Mouse (Mus musculus): ENCODE measurements around the gene Syne2. TPM values are rescaled to one million over a fixed set of nuclear protein-coding genes. Genes with fewer than 3 reads are reported as not detected.

The Syne2 gene
- polyA plus RNA-seq, 1 experiment from 2014 or later: 42.0 TPM

GRCm38 (mm10) chr12:76093613-76094588 lies 276.0 kb downstream of the Syne2 start:
- Histone ChIP-seq H3K27ac (replicated peaks) (no peak overlapping the region), H3K27me3 (replicated peaks) (no peaks in the 10 kb centered on the region), H3K4me3 (replicated peaks) (no peak overlapping the region), H3K36me3 (peaks cover 75% of the 10 kb centered on the region), H3K9me3 (replicated peaks) (no peaks in the 10 kb centered on the region), H3K4me2 (no peak overlapping the region), H3K9ac (replicated peaks) (no peak overlapping the region), H3K4me1 (0 out of 2 replicates have a peak, but pooled peaks cover 4% of the 10 kb centered on the region)
- 92% methylated on average over 15 of the region's 15 CpGs for WGBS
- no peak; the same call in 1 of the 2 replicates for ATAC-seq (ENCODE audit: low FRiP score)

- peaks cover 80% of the 10 kb centered on the region for H3K36me3 ChIP-seq
- no peak for ATAC-seq (ENCODE audit: low FRiP score)
These were observed 277.4 kb downstream of the Syne2 start for GRCm38 (mm10) chr12:76095117-76096035.

DNA sequence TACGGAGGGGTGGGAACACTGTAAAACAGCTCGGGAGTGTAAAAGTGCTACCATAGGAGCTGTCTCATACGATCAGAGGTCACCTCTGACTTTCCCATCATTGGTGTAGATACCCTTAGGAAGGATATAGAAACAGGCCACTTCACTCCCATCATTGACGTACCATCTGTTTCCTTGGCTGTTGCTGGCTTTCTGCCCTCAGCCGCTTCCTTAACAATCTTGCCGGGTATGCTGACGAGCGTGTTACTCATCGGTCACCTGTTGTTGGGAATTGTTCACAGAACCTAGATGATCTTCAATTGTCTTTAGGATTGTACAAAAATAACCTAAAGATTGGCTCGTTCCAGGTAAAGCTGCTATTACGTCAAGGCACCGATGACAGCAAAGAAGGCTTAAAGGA lies 284.7 kb downstream of the Syne2 start:
- no peaks in the 10 kb centered on the region for H3K27me3 ChIP-seq (replicated peaks)
- no peak overlapping the region for H3K9ac ChIP-seq (replicated peaks)
- no peak overlapping the region for H3K4me3 ChIP-seq (replicated peaks)
- no peaks in the 10 kb centered on the region for H3K9me3 ChIP-seq (replicated peaks)
- peaks cover 92% of the 10 kb centered on the region for H3K36me3 ChIP-seq
- ATAC-seq (ENCODE audit: low FRiP score): no peak
- no peak overlapping the region for H3K27ac ChIP-seq (replicated peaks)
- WGBS: 94% methylated on average over 12 of the region's 12 CpGs
- no peaks in the 10 kb centered on the region for H3K4me1 ChIP-seq
- H3K4me2 ChIP-seq: no peak overlapping the region

More at GRCm38 (mm10) chr12:76095117-76096035, 277.4 kb downstream of the Syne2 start:
- Histone ChIP-seq H3K9me3 (replicated peaks) (no peaks in the 10 kb centered on the region), H3K27ac (replicated peaks) (no peak overlapping the region; the same call in 1 of the 2 replicates), H3K27me3 (replicated peaks) (no peaks in the 10 kb centered on the region), H3K4me3 (replicated peaks) (no peak overlapping the region), H3K4me1 (0 out of 2 replicates have a peak, but pooled peaks cover 4% of the 10 kb centered on the region), H3K4me2 (no peak overlapping the region), H3K9ac (replicated peaks) (no peak overlapping the region)
- 69% methylated on average over 30 of the region's 30 CpGs for WGBS

- ATAC-seq (ENCODE audit: low FRiP score): no peak
- Histone ChIP-seq H3K9me3 (replicated peaks) (no peaks in the 10 kb centered on the region), H3K27ac (replicated peaks) (no peak overlapping the region), H3K4me3 (replicated peaks) (no peak overlapping the region), H3K27me3 (replicated peaks) (no peaks in the 10 kb centered on the region), H3K4me2 (no peak overlapping the region), H3K9ac (replicated peaks) (no peak overlapping the region), H3K36me3 (peaks cover 93% of the 10 kb centered on the region), H3K4me1 (no peaks in the 10 kb centered on the region)
- WGBS: 94% methylated on average over 20 of the region's 20 CpGs
These were observed 286.8 kb downstream of the Syne2 start for GRCm38 (mm10) chr12:76104596-76105351.

DNA sequence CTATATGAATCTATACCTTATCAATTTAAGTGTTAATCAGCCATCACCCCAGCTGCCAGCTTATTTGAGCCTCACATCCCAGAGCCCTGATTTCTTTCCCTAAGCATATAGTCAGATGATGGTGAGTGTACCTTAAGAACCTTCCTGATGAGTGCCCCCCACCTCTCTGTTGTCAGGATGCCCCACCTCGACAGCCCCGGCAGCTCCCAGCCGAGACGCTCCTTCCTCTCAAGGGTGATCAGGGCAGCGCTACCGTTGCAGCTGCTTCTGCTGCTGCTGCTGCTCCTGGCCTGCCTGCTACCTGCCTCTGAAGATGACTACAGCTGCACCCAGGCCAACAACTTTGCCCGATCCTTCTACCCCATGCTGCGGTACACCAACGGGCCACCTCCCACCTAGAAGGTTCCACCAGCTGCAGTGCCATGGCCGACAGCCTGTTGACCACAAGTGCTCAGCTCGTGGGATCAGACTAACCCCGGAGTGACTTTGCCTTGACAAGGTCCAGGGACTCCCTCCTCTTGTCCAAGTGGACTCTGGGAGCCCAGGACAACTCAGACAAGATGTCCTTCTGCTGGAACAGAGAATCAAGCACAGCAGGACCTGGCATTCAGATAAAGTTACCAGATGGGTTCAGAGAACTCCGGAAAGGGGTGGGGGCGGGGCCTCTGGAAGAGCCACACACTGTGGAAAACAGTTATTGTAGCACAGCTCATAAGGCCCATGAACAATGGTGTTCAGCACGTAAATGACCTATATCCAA lies 291.9 kb downstream of the Syne2 start:
- Histone ChIP-seq H3K36me3 (peaks cover 60% of the 10 kb centered on the region), H3K27me3 (replicated peaks) (no peaks in the 10 kb centered on the region), H3K9me3 (replicated peaks) (no peaks in the 10 kb centered on the region), H3K4me1 (no peaks in the 10 kb centered on the region), H3K27ac (replicated peaks) (no peak overlapping the region), H3K4me2 (no peak overlapping the region), H3K4me3 (replicated peaks) (no peak overlapping the region), H3K9ac (replicated peaks) (no peak overlapping the region)
- WGBS: 96% methylated on average over 15 of the region's 15 CpGs
- no peak for ATAC-seq (ENCODE audit: low FRiP score)

- H3K9me3 ChIP-seq (replicated peaks): no peaks in the 10 kb centered on the region
- H3K27me3 ChIP-seq (replicated peaks): no peaks in the 10 kb centered on the region
- no peak overlapping the region for H3K27ac ChIP-seq (replicated peaks)
- no peak for ATAC-seq (ENCODE audit: low FRiP score)
- no peak overlapping the region for H3K4me2 ChIP-seq
- no peaks in the 10 kb centered on the region for H3K4me1 ChIP-seq
- H3K36me3 ChIP-seq: peaks cover 47% of the 10 kb centered on the region
- no peak overlapping the region for H3K9ac ChIP-seq (replicated peaks)
- 80% methylated on average over 3 of the region's 3 CpGs for WGBS
- H3K4me3 ChIP-seq (replicated peaks): no peak overlapping the region
These were observed 293.1 kb downstream of the Syne2 start for GRCm38 (mm10) chr12:76111046-76111445.

- Histone ChIP-seq H3K9ac (replicated peaks) (no peak overlapping the region), H3K27me3 (replicated peaks) (no peaks in the 10 kb centered on the region), H3K36me3 (no peaks in the 10 kb centered on the region), H3K4me1 (no peaks in the 10 kb centered on the region), H3K4me2 (no peak overlapping the region), H3K4me3 (replicated peaks) (no peak overlapping the region), H3K9me3 (replicated peaks) (no peaks in the 10 kb centered on the region), H3K27ac (replicated peaks) (no peak overlapping the region)
- no peak for ATAC-seq (ENCODE audit: low FRiP score)
- WGBS: 81% methylated on average over 4 of the region's 4 CpGs
These were observed 298.6 kb downstream of the Syne2 start for GRCm38 (mm10) chr12:76116577-76116976.

DNA sequence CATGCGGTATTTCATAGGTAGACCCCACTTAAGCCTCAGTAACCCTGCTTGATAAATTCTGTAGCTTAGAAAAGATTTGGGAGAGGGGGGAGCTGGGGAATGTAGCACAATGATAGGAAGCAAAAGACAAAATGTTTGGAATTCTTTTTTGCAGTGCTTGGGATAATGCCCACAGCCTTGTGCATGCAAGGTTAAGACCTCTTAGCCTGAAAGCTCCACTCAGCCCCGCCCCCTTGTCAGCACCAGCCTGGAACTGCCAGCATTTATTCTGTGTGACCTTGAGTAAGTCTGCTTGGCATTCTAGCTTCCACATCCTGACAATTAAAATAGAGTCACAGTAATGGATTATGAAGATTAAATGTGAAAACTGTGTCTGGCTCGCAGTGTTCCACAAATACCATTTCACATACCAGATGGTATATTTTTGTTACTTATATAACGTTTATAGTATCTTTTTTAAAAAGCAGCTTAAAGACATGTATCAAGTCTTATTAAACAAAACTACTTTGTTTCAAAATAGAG lies 299.8 kb downstream of the Syne2 start:
- Histone ChIP-seq H3K9me3 (replicated peaks) (no peaks in the 10 kb centered on the region), H3K27ac (replicated peaks) (no peak overlapping the region), H3K27me3 (replicated peaks) (no peaks in the 10 kb centered on the region), H3K4me1 (no peaks in the 10 kb centered on the region), H3K4me3 (replicated peaks) (no peak overlapping the region), H3K4me2 (no peak overlapping the region), H3K36me3 (no peaks in the 10 kb centered on the region), H3K9ac (replicated peaks) (no peak overlapping the region)
- no peak for ATAC-seq (ENCODE audit: low FRiP score)
- 81% methylated on average over 4 of the region's 4 CpGs for WGBS

GRCm38 (mm10) chr12:76123223-76123622 lies 305.3 kb downstream of the Syne2 start:
- no peaks in the 10 kb centered on the region for H3K27me3 ChIP-seq (replicated peaks)
- no peaks in the 10 kb centered on the region for H3K4me1 ChIP-seq
- no peak for ATAC-seq (ENCODE audit: low FRiP score)
- H3K9me3 ChIP-seq (replicated peaks): no peaks in the 10 kb centered on the region
- H3K4me3 ChIP-seq (replicated peaks): no peak overlapping the region
- no peak overlapping the region for H3K27ac ChIP-seq (replicated peaks)
- H3K4me2 ChIP-seq: no peak overlapping the region
- H3K36me3 ChIP-seq: no peaks in the 10 kb centered on the region
- 89% methylated on average over 6 of the region's 6 CpGs for WGBS
- no peak overlapping the region for H3K9ac ChIP-seq (replicated peaks)

GRCm38 (mm10) chr12:76128306-76128705 lies 310.4 kb downstream of the Syne2 start:
- no peaks in the 10 kb centered on the region for H3K27me3 ChIP-seq (replicated peaks)
- no peak overlapping the region for H3K4me2 ChIP-seq
- no peaks in the 10 kb centered on the region for H3K36me3 ChIP-seq
- H3K27ac ChIP-seq (replicated peaks): no peak overlapping the region
- no peak overlapping the region for H3K9ac ChIP-seq (replicated peaks)
- no peaks in the 10 kb centered on the region for H3K9me3 ChIP-seq (replicated peaks)
- ATAC-seq (ENCODE audit: low FRiP score): no peak
- 82% methylated on average over 3 of the region's 3 CpGs for WGBS
- H3K4me3 ChIP-seq (replicated peaks): no peak overlapping the region
- H3K4me1 ChIP-seq: no peaks in the 10 kb centered on the region
